Mouse (Mus musculus): ENCODE results near the gene Prkar2b.

The Prkar2b gene

DNA sequence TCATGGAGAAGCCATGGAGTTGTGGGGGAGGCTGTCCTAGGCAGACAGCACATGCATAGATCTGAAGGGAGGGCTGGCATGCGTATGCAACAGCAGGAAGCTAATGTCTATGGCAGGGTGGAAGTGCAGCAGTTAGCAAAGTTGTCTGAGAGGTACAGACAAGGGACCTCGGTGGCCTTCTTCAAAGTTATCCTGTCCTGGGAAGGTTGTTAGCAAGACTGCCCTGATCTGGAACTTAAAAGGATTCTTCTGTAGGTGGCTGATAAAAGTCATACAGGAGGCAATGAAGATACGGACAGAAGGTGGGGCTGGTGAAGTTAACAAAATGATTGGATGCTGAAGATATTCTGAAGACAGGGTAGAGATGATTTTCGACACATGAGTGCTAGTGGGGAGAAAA, 94.7 kb downstream of the Prkar2b start:
- no peak for DNase-seq (ENCODE audit: low spot score)

DNA sequence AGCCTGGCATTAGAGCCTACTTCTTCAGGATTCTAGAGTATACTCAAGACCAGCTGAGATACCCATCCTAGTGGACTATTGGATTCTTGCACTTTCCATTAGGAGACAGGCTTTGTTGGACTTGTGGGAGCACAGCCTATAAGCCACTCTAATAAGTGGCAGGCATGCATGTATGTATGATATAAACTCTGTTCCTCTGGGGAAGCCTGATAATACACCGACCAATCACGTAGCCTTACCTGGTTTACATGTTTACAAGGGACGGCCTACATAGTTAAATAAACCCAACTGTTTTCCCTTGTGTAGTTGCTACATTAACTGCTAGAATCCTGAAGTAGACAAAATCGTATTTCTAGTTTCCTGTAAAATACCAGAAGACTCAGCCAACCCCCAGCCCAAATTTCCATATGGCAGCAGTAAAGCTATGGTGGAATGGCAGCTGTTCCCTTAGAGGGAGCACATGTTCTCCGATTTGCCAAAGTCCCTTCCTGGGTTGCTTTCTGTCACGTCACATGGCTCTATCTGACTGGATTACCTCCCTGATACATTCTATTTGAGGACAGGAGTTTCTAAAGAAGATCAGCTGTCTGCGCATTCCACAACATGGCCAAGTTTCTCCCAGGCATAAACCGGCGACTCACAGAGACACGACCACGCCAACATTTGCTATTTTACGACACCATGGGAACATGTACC, 95.4 kb downstream of the Prkar2b start:
- no peak for DNase-seq (ENCODE audit: low spot score)

DNA sequence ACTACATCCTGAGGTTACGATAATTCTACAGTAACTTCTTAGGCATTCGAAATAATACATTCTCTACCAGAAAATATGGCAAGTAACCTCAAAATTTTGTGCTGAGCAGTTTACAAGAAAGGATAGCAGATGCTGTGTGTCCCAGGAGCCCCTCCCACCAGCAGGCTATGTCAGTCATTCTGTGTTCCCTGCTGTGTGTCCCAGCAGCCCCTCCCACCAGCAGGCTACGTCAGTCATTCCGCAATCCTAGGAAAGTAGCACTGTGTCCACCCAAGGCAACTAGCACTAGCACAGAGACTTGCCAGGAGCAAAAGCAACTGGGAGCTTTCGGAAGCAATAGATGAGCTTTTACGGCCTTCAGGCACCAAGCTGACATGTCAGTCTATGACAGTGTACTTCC, 97.0 kb downstream of the Prkar2b start:
- no peak for DNase-seq (ENCODE audit: low spot score)

DNA sequence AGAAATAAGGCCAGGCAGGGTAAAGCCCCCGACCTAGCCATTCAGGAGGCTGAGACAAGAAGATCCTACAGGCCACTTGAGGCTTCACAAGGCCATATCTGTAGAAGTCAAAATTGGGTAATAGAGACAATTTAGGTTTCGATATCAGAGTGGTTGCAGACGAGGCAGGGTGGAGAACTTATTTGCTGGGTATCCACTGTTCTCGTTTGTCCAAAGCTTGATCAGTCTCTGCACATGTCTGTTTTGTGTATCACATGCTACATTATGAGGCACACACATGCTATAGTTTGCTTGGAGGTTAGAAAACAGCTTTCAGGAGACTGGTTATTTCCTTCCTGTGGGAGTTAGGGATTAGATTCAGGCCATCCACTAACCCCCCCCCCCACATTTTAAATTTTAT, 105.3 kb downstream of the Prkar2b start:
- no peak for DNase-seq (ENCODE audit: low spot score)

DNA sequence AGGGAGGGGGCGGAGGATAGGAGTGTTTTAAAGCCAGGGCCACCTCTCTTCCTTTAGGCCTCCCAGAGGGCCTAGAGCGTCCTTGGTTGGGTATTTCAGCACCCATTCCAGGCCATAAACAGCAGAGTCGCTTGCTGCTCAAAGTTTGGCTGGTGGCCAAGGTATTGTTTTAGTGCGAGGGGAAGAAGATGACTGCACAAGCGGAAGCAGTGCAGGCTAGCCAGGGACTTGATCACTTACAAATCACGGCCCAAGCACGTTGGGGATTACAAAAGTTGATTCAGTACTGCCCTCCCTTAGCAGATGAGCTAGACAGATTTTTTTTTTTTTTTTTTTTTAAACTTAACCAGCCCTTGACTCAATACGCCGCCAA, 110.5 kb downstream of the Prkar2b start:
- no peak for DNase-seq (ENCODE audit: low spot score)

DNA sequence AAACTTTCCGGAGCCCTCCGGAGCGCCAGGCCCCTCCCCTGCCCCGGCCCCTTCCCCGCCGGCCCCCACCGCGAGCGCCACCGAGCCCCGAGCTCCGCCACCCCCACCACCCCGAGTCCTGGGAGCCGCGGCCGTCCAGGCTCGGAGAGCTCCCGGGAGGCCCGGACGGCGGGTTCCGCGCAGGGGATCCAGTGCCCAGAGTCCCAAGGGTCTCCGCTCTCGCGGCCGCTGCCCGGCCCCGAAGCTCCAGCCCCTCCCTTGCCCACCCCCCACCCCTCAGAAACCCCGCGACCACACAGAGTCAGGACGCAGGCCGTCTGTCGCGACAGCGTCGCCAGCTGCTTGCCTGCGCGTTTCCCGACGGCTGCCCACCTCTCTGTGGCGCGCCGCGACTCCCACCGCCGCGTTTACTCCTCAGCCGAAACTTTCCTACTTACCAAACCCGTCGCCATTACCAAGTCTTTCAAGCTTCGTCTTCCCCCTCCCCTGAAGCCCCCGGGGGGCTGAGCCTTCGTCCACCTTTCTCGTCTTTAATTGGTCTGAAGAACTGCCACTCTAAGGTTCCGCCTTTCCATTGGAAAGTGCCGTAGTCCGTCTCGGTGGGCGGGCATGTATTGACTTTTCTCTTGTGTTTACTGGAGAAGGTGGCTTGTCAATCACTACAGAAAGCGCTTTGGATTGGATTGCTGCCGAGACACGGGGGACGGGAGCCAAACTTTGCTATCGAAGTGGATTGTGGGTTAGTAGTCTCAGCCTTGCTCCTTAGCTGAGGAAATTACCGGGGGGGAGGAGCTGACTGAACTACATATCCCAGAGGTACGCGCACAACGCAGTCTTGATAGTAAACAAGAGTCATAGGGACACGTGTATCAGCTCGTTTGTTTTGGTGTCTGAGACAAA, 111.1 kb downstream of the Prkar2b start, which contains the start of gene Hbp1:
Gene Hbp1 (minus strand): TSS at position 777 of the 900 bp plus-strand sequence.
- peak; percentile 100 for DNase-seq (ENCODE audit: low spot score)

DNA sequence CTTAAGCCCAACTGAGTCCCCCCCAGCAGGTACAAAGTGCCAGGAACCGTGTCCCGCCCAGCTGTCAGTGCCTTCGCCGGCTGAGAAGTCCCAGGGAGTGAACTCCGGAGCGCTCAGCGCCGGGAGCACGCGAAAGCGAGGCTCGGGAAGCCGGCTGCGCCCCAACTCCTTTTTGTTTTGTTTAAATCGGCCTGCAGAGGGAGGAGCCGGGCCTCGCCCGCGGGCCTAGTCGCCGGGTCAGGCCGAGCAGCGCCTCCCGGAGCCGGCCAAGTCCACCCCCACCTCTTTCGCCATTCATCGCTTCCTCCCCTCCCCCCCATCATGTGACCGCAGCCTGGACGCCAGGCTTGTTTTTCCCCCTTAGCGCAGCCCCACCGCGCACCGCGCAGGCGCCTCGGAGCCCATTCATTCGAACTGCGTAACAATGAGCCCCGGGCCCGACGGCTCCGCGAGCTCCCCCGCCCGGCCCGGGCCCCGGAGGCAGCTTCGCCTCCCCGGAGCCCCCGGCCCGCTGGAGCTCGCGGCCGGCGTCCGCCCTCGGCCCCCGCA, 111.8 kb downstream of the Prkar2b start:
- peak; percentile 71 for DNase-seq (ENCODE audit: low spot score)

DNA sequence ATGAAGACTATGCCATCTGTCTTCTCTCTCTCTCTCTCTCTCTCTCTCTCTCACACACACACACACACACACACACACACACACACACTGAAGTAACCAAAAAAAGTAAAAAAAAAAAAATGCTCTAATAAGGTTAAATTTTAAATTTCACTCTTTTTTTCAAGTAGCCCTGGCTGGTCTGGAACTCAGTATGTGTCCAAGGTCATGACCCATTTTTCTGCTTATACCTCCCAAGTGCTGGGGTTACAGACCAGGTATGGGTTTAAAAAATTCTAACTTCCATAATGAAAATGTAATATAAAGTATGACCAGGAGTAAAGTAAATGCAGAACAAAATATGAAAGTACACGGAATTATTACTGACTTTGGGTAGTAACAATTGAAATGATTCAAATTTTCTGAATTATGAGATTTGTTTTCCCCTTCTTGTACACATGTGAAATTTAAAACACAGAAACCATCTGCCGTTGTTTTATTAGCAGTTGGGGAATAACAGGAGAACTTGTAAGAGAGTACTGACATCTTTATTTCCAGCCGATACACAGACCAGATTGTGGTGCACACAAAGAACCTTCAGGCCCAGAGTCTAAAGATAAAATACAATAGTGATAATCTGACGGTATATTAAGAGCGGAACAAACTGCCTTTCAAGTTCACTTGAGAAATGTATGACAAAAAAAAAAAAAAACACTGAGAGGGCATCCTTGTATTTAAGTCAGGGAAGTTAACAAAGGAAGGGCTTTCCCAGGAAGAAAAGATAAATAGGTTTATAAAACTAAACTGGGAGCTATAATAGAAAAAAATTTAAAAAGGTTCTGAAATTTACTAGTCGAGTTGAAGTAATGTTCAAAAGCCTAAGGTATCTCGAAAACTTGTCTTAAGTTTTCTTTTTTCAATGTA, 112.7 kb downstream of the Prkar2b start:
- no peak for DNase-seq (ENCODE audit: low spot score)

DNA sequence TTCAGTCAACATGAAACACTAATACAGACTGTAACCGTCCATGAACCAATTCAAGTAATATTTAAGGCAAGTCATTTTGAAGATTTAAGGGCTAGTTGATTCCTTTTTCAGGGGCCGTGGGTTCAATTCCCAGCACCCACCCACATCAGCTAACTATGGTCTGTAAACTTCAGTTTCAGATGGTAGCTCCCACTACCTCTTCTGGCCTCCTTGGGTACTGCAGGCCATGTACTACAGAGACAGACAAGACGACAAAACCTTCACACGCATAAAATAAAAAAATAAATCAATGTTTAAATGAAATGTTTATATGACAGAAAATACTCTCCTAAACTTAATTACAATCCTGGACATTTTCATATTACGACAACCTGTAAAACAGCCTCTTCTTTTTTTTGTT, 113.6 kb downstream of the Prkar2b start:
- DNase-seq (ENCODE audit: low spot score): no peak

DNA sequence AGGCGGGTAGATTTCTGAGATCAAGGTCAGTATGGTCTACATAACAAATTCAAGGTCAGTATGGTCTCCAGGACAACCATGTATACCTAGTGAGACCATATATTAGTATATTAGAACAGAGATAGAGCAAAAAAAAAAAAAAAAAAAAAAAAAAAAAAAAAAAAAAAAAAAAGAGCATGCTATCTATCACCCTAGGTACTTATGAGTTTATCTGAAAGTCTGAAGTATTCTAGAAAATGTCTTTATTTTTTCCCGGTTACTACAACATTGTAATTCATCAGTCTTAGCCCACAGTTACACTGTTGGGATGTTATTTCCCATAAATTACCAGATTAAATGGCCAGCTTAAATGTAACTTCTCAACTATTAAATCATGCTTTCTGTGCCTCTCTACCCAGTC, 116.7 kb downstream of the Prkar2b start:
- DNase-seq (ENCODE audit: low spot score): no peak

DNA sequence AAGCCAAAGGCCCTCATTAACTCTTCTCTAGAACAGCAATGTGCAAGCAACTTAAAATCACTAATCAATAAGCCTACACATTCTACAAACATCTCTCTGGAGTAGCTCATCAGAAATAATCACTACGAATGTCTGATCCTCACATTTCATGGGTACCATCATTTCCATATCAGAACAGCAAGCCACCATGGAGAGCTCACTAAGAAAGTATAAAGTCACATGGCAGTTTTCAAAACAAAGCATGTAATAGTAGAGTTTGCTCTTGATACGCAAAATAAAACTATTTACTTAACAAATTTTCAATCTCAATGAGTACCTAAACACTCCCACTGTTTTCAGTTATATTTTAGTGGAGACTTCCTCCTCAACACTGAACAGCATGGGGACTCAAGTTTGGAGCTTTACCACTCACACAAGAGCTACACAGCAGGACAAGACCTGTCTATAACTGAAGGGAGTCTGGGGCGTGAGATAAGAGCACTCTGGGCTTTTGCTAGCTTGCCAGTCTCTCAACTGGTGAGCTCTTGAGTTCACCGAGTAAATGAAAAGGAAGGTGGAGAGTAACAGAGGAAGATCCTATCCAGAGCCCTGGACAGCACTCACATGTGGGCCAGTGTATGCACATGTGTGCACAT, 118.0 kb downstream of the Prkar2b start:
- DNase-seq (ENCODE audit: low spot score): no peak

DNA sequence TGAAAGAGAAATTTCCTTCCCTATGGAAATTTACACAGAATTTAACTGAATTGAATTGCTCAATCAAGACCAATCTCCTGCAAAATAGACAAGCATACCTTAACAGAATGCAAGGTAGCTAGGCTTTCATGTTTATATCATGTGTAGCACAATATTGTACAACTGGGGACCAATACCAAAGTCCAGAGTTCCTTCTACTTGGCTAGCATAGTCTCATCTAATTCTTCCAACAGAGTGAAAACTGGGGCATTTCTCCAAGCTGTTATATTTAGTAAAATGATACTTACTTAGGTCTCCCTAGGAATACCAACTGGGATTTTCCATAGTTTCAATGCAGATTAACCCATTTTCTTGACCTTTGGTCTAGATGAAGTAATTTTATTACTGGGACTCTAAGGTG, 122.1 kb downstream of the Prkar2b start:
- DNase-seq (ENCODE audit: low spot score): no peak

DNA sequence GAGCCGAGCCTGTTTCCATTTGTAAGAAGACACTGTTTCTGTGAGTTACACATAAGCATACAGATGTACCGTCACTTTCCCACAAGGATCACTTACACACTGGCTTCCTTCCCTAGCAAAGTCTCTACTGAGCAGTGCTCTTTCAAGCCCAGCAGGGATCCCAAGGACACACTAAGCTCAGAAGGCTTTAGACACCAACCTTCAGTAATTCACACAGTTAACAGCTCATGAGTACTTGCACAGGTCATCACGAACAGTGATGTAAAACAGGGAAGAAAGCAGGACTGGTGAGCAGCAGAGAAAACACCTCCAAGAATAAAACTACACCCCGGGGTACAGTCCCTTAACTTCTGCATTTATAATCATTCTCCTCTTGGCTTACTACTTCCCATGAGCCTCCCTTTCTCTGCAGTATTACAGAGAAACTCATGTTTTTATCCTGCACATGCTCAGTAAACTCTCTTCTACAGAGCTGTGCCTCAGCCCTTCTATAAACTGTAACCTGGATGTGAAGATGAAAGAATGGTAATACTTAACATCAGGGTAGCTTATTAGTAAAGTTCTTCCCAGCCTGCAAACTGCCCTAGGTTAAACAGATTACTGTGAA, 122.6 kb downstream of the Prkar2b start:
- DNase-seq (ENCODE audit: low spot score): no peak

DNA sequence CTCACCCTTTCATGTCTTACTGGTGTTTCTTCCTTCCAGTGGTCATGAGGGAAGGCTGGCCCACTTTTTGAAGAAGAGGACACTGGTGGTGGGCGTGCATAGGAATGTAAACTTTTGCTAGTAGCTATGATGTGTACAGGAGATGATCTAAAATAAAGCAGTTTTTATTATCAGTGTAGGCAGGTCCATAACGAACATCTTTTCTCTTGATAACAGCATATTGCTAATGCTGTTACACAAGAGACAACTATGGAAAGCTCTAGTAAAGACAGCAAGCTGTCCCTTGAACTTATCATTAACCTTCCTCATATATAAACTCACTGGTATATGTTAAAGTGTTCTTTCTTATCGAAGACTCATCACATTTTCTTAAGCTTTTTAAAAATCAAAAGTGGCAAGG, 123.5 kb downstream of the Prkar2b start:
- DNase-seq (ENCODE audit: low spot score): no peak

DNA sequence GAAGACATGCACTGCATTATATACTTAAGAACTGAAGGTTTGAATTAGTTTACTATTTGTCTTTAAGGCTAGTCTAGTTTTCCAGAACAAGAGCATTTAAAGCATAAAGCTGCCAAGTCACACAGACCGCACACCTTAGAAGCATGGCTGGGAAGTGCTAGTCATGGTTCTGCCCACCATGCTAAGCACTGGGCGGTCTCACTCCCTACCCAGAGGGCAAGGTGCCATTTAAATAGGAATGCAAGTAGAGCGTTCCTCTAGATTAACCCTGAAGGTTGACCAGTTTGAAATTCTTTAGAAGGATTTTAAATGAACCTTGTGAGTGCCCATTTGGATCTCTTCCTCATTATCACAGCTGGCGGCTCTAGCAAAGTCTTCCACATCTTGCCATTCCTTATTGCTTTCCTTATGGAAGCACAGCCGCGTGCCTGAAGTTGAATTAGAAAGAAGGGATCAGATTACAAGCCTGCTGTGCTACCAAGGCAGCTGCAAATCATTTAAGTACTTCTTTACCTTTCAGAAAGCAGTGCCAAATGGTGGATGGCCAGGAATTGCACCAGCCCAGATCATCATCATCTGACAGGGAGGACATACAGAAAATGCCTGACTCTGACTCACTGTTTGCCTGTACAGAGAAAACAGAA, 124.3 kb downstream of the Prkar2b start:
- no peak for DNase-seq (ENCODE audit: low spot score)

DNA sequence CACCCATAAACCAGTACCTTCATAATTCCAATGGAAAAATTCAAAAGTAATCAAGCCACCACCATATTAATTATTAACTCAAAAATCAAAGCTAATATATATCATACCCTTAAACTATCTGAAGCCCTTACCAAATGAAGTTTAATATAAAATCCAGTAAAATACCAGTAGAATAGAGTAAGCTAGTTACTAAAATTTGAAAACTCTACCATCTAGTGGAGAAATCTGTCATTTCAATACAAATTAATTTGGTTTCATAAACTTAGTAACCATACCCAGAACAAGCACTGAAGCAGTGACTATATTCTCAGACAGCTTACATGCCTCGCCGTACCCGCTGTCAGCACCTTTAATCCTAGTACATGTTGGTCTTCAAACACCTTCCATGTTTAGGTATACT, 129.3 kb downstream of the Prkar2b start:
- DNase-seq (ENCODE audit: low spot score): no peak

DNA sequence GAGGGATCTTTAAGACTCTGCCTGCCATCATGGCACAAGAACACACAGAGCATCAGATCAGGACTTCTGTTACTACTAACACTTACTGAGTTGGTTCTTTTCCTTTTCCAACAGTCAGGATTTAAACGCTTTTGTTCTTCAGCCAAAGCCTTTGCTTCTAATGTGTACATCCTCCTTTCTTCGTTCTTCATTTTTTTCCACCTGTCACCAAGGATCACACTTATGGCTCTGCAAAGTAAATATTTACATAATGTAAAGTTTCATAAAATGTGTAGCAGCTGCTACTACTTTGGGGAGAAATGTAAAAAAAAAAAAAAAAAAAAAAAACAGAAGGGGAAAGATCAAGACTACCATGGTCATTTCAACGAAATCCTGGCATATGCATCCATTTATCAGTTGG, 132.6 kb downstream of the Prkar2b start:
- DNase-seq (ENCODE audit: low spot score): no peak

DNA sequence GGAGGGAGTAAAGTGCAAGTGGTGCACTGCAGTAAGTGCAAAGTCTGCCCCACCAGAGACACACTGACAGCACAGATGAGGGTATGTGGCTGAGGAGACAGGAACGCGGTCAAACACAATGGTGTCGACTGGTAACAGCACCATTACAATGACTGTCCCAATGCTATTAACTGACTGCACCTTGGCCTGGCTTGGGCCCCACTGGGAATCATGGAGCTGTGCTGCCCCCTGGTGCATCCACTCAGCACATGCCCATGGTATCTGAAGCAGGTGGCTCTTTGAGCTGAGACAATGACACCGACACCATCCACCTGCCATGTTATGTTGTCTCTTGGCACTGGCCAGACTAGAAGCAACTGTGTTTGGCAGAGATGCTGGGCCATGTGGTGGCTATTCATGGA, 134.4 kb downstream of the Prkar2b start:
- no peak for DNase-seq (ENCODE audit: low spot score)

DNA sequence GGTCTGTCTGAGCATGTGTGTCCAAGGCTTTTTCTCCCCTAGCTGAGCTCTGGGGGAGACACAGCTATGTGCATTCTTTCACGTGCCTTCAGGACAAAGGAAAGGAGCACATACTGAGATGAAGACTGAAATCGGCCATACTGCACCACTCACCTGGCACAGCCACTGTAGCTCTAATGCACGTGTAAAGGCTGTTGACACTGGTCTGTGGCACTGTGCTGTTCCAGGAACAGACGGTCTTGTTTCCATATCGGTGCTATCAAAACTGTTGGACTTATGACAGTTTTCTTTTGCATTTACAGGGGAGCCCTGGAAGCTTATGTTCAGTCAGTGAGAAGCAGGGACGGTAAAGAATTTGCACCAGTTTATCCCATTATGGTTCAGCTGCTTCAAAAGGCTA, 135.8 kb downstream of the Prkar2b start:
- DNase-seq (ENCODE audit: low spot score): no peak

DNA sequence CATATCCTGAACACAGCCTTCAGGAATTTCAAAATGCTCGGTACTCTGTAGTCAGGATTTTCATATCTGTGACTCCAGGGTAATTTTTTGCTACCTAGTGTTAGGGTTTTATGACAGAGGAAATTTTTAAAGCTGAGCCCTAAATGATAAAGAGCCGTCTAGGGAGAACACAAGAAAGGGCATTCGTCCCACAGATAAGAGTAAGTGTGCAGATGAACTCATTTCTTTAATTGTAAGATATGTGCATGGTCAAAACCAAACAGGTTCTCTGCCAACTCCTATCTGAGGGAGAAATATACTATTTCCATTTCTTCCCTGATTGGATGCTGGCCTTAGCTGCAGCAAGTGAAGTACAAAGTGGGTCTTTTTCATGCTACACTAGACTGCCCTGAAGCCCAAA, 137.0 kb downstream of the Prkar2b start:
- no peak for DNase-seq (ENCODE audit: low spot score)

Measured in layer of hippocampus, adult 9-10 months (tissue).